Mouse (Mus musculus) right cerebral cortex, adult 2 months (tissue): ENCODE results near the gene Cbr4.
A peak's percentile ranks its signal among the peaks of the same experiment; 100 is the strongest.

Experiments
- DNase-seq, 2 experiments: peaks; one replicate each; pipeline ENCODE4 v3.0.0; 2021 to 2022; ENCODE audit warnings: low spot score in 2 of 2

The Cbr4 gene

GRCm38 (mm10) chr8:61488631-61489030, 1.1 kb downstream of the Cbr4 start:
- DNase-seq, result no peak

- no peak for DNase-seq
Observed at GRCm38 (mm10) chr8:61497110-61497509, 9.6 kb downstream of the Cbr4 start.

GRCm38 (mm10) chr8:61499035-61499434, 11.5 kb downstream of the Cbr4 start:
- peak; percentile 27 to 37 for DNase-seq

- DNase-seq, result no peak
Observed at GRCm38 (mm10) chr8:61500914-61501313, 13.4 kb downstream of the Cbr4 start.

- no peak for DNase-seq
Observed at GRCm38 (mm10) chr8:61502277-61502676, 14.7 kb downstream of the Cbr4 start.

GRCm38 (mm10) chr8:61515110-61515930, 27.8 kb downstream of the Cbr4 start:
- DNase-seq, result peak; percentile 17 to 21

GRCm38 (mm10) chr8:61515931-61516744, 28.6 kb downstream of the Cbr4 start:
- peak; percentile 91 to 95 for DNase-seq

- DNase-seq, result no peak
Observed at GRCm38 (mm10) chr8:61516745-61517501, 29.4 kb downstream of the Cbr4 start.

- DNase-seq, result no peak
Observed at GRCm38 (mm10) chr8:61517502-61518185, 30.1 kb downstream of the Cbr4 start.

- peak; percentile 64 to 74 for DNase-seq
Observed at GRCm38 (mm10) chr8:61522132-61522531, 34.6 kb downstream of the Cbr4 start.

GRCm38 (mm10) chr8:61527037-61527436, 39.5 kb downstream of the Cbr4 start:
- no peak for DNase-seq

- no peak for DNase-seq
Observed at GRCm38 (mm10) chr8:61528197-61528596, 40.7 kb downstream of the Cbr4 start.

- DNase-seq, result no peak
Observed at GRCm38 (mm10) chr8:61528642-61529041, 41.1 kb downstream of the Cbr4 start.

GRCm38 (mm10) chr8:61531944-61532795, 44.6 kb downstream of the Cbr4 start:
- peak in 1 of 2 experiments; percentile 19 for DNase-seq

GRCm38 (mm10) chr8:61532831-61533230, 45.3 kb downstream of the Cbr4 start:
- DNase-seq, result no peak

GRCm38 (mm10) chr8:61533356-61533926, 45.9 kb downstream of the Cbr4 start:
- no peak for DNase-seq

GRCm38 (mm10) chr8:61535472-61535871, 47.9 kb downstream of the Cbr4 start:
- no peak for DNase-seq

- DNase-seq, result no peak
Observed at GRCm38 (mm10) chr8:61537471-61537870, 49.9 kb downstream of the Cbr4 start.

- DNase-seq, result peak; percentile 92 to 93
Observed at GRCm38 (mm10) chr8:61539828-61540500, 52.4 kb downstream of the Cbr4 start.

- DNase-seq, result no peak
Observed at GRCm38 (mm10) chr8:61549585-61549984, 62.1 kb downstream of the Cbr4 start.
